Mouse (Mus musculus) left cerebral cortex, postnatal 10 days (tissue): ENCODE data around the gene Olfr1413. TPM values are rescaled to one million over a fixed set of nuclear protein-coding genes. Genes with fewer than 3 reads are reported as not detected.

ENCODE experiments used
- DNase-seq, 2 experiments: peaks; one replicate each; pipeline ENCODE4 v3.0.0; 2021 to 2022; ENCODE audit warnings: low spot score in 2 of 2, mixed read lengths in 1 of 2; ENCODE audit errors: extremely low spot score in 1 of 2
- intact Hi-C: fragments of 180-260 bp; cut with DNase I; formaldehyde crosslinking; loops from one replicate; pipeline ENCODE4 v1.15.1; 2025
- total RNA-seq, 2 experiments: library from RNA; stranded (reverse); gene quantifications; 2 replicates each; pipeline ENCODE4 v1.2.3; 2021

The Olfr1413 gene
- total RNA-seq = not detected

- intact Hi-C loops = no loop called here
- DNase-seq = no peak
Observed at GRCm38 (mm10) chr1:92571022-92571421, at the start of gene Olfr1413. Olfr1413 (plus strand) TSS chr1:92571322.

- intact Hi-C loops = loop anchor here (1.0 to 10.0 kb wide), 3 partner anchors 90 to 373 kb away; partner anchors contain the start of gene Gpc1
- DNase-seq = peak; percentile 50 to 54
Observed at GRCm38 (mm10) chr1:92521376-92521775, 49.7 kb upstream of the Olfr1413 start.

- intact Hi-C loops = loop anchor here (5.0 to 10.0 kb wide), 2 partner anchors 309 to 371 kb away; partner anchors contain the start of gene Gpc1
- no peak for DNase-seq
Observed at GRCm38 (mm10) chr1:92523764-92524163, 47.4 kb upstream of the Olfr1413 start.

GRCm38 (mm10) chr1:92536972-92537371 is 34.1 kb upstream of the Olfr1413 start:
- DNase-seq = no peak
- intact Hi-C loops = no loop called here

- intact Hi-C loops = no loop called here
- no peak for DNase-seq
Observed at GRCm38 (mm10) chr1:92539071-92539470, 32.1 kb upstream of the Olfr1413 start.

DNA sequence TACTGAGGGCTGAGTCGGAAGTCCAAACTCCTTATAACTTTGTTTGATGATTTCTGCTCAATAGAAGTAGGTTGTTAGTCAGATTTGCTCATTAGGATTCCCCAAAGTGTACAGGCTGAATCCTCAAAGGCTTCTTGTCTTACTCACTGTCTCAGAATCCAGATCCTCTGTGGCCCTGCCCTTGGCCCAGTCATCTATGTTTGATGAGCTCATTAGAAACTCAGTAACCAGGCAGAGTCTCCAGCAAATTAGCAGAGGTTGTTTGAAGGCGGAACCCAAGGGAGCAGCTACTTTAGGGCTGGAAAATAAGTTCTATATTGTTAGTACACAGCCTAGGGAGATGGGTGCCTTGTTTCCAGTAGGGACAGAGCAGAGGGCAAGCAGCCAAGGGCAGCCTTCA is 25.2 kb upstream of the Olfr1413 start:
- DNase-seq = no peak
- intact Hi-C loops = no loop called here

- DNase-seq = no peak
- intact Hi-C loops = no loop called here
Observed at GRCm38 (mm10) chr1:92585479-92585878, 14.4 kb downstream of the Olfr1413 start, which contains the start of gene Olfr1412. Olfr1412 (plus strand) TSS chr1:92585779.

- intact Hi-C loops = no loop called here
- DNase-seq = no peak
Observed at GRCm38 (mm10) chr1:92594111-92594510, 23.0 kb downstream of the Olfr1413 start, which contains the start of gene Olfr1411. Olfr1411 (plus strand) TSS chr1:92594411.

DNA sequence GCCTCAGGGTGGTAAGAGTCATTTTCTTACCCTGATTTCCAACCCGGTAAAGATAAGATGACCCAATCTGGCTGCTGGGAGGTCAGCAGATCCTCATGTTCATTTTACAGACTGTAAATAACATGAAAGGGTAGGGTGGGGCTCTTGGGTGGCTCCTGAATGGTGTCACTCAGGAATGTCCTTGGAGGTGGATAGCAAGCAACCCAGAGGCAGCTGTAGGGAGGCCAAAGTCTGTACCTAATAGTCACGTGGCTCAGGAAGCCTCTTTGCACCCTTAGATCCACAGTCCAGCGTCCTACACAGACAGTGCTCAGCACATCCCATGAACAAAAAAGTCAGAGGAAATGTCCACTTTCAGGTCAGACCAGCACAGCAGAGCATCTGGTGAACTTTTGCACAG is 24.9 kb downstream of the Olfr1413 start:
- no peak for DNase-seq
- intact Hi-C loops = no loop called here

- intact Hi-C loops = no loop called here
- no peak for DNase-seq
Observed at GRCm38 (mm10) chr1:92605482-92605881, 34.4 kb downstream of the Olfr1413 start, which contains the start of gene Olfr1410. Olfr1410 (plus strand) TSS chr1:92605782.

DNA sequence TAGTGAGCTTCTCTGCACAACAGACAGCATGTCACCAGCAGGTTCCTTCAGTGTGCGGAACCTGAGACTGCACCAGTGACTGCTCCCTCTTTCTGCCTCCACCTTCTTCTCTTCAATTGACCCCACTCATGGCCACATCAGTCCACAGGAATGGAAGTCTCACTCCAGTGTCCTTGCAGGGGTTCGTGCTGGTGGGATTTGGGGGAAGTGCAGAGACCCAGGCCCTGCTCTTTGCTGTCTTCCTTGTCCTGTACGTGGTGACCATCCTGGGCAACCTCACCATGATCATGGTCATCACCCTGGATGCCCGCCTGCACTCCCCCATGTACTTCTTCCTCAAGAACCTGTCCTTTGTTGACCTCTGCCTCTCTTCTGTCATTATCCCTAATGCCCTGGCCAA is 36.6 kb downstream of the Olfr1413 start:
- intact Hi-C loops = no loop called here
- no peak for DNase-seq

GRCm38 (mm10) chr1:92611008-92611407 is 39.9 kb downstream of the Olfr1413 start:
- intact Hi-C loops = loop anchor here (1.0 to 5.0 kb wide), 2 partner anchors 36 to 90 kb away; partner anchors contain the start of gene Otos

GRCm38 (mm10) chr1:92613175-92613574 is 42.1 kb downstream of the Olfr1413 start:
- no peak for DNase-seq
- intact Hi-C loops = loop anchor here (5.0 kb wide), 1 partner anchor 34 kb away; the partner anchor contains the start of gene Otos

More at GRCm38 (mm10) chr1:92611008-92611407, 39.9 kb downstream of the Olfr1413 start:
- DNase-seq = peak; percentile 33 to 40

DNA sequence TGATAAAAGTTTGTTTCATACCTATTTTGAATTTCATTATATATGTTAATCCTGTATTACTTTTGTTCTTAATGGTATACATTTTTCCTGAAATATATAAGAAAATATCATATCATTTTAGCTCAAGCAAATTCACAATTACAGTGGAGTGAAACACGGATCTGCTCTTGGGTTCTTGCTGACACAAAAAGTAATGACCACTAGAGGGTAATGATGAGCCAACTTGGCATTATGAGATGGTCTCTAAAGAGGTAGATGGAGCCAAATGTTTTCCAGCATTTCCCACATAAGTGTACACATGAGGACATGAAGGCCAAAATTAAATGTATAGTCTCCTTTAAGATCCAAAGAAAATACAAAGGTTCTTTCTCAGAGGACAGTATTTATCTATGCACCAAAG is 43.4 kb downstream of the Olfr1413 start:
- DNase-seq = peak in 1 of 2 experiments; percentile 25
- intact Hi-C loops = loop anchor here (5.0 kb wide), 1 partner anchor 33 kb away; the partner anchor contains the start of gene Otos

DNA sequence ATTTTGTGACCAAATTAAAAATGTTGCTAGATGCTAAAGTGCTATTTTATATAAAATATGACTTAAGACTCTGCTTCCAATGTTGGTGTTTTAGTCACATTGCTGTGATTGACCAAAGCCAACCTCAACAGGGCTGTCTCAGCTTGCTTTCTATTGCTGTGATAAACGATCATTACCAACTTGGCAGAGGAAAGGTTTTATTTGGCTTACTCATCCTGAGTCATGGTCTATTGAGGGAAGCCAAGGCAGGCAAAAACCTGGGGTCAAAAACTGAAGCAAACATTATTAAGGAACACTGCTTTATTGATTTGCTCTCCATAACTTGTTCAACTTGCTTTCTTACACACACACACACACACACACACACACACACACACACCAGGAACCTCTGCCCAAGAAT is 44.9 kb downstream of the Olfr1413 start:
- DNase-seq = no peak
- intact Hi-C loops = no loop called here

- intact Hi-C loops = no loop called here
- DNase-seq = no peak
Observed at GRCm38 (mm10) chr1:92617488-92617887, 46.4 kb downstream of the Olfr1413 start, which contains the start of gene Olfr12. Olfr12 (plus strand) TSS chr1:92617788.

GRCm38 (mm10) chr1:92618360-92618759 is 47.2 kb downstream of the Olfr1413 start:
- intact Hi-C loops = no loop called here
- no peak for DNase-seq
